Mouse (Mus musculus) ES-Bruce4 (cell line): ENCODE data around the gene Ptpn1. TPM values are rescaled to one million over a fixed set of nuclear protein-coding genes. Genes with fewer than 3 reads are reported as not detected.

ENCODE experiments used
- H3K27ac ChIP-seq: 2 replicates; pipeline ENCODE4 v1.5.1; 2012; ENCODE audit warnings: low read length, inconsistent platforms; ENCODE audit not compliant: insufficient read depth
- H3K27me3 ChIP-seq: 2 replicates; pipeline ENCODE4 v1.6.1; 2012; ENCODE audit warnings: mild to moderate bottlenecking, low read length, inconsistent platforms; ENCODE audit not compliant: control insufficient read depth, poor library complexity, insufficient read depth, severe bottlenecking
- H3K36me3 ChIP-seq: 2 replicates; pipeline ENCODE4 v1.6.1; 2012; ENCODE audit warnings: inconsistent platforms, mild to moderate bottlenecking, low read length, moderate library complexity; ENCODE audit not compliant: control insufficient read depth, poor library complexity, insufficient read depth, severe bottlenecking
- H3K4me1 ChIP-seq: one replicate; pipeline ENCODE4 v1.8.1; 2011; ENCODE audit warnings: low read length; ENCODE audit not compliant: control insufficient read depth, insufficient read depth
- H3K4me3 ChIP-seq: 2 replicates; pipeline ENCODE4 v1.5.1; 2011; ENCODE audit warnings: low read depth, mild to moderate bottlenecking, low read length
- H3K9ac ChIP-seq: 2 replicates; pipeline ENCODE4 v1.6.1; 2012; ENCODE audit warnings: low read depth, mild to moderate bottlenecking, inconsistent platforms; ENCODE audit not compliant: poor library complexity, severe bottlenecking
- H3K9me3 ChIP-seq: replicated peaks from 2 replicates; pipeline ENCODE4 v1.6.1; 2012; ENCODE audit warnings: mild to moderate bottlenecking, low read length, inconsistent platforms; ENCODE audit not compliant: control insufficient read depth, poor library complexity, insufficient read depth, severe bottlenecking
- CTCF ChIP-seq: IDR thresholded peaks from one replicate; pipeline ENCODE4 v1.8.1; 2011; ENCODE audit warnings: low read depth, low read length
- EP300 ChIP-seq: IDR thresholded peaks from 2 replicates; pipeline ENCODE4 v1.6.1; 2011; ENCODE audit warnings: low read depth, low read length; ENCODE audit not compliant: insufficient read depth
- POLR2A ChIP-seq: IDR thresholded peaks from one replicate; pipeline ENCODE4 v1.8.1; 2011; ENCODE audit warnings: low read length; ENCODE audit not compliant: insufficient read depth
- polyA plus RNA-seq: library from polyadenylated mRNA; stranded (reverse); fragments of >200 nt; gene quantifications from 2 replicates; pipeline ENCODE4 v1.2.4, GENCODE M21; 2011; ENCODE audit warnings: low read depth; ENCODE audit not compliant: missing spikeins, insufficient read depth, insufficient read length

Gene Ptpn1
- polyA plus RNA-seq, 1 experiment = 51.3 TPM

- TF ChIP-seq POLR2A = no peak
Measured at GRCm38 (mm10) chr2:167925841-167926800, 5.7 kb upstream of the Ptpn1 start.

GRCm38 (mm10) chr2:167928002-167928526 is 3.8 kb upstream of the Ptpn1 start:
- Histone ChIP-seq H3K4me1 (no peaks in the 10 kb centered on the region), H3K9ac (no peak overlapping the region), H3K9me3 (no peaks in the 10 kb centered on the region), H3K27ac (no peak overlapping the region), H3K27me3 (no peaks in the 10 kb centered on the region), H3K4me3 (no peak overlapping the region), H3K36me3 (no peaks in the 10 kb centered on the region)
- TF ChIP-seq CTCF = no peak
- TF ChIP-seq EP300 = no peak
- TF ChIP-seq POLR2A = no peak

More at GRCm38 (mm10) chr2:167925841-167926800, 5.7 kb upstream of the Ptpn1 start:
- Histone ChIP-seq H3K27ac (no peak overlapping the region), H3K36me3 (no peaks in the 10 kb centered on the region), H3K4me1 (no peaks in the 10 kb centered on the region), H3K9me3 (no peaks in the 10 kb centered on the region), H3K9ac (no peak overlapping the region), H3K27me3 (no peaks in the 10 kb centered on the region), H3K4me3 (no peak overlapping the region)

GRCm38 (mm10) chr2:167928972-167929371 is 2.9 kb upstream of the Ptpn1 start:
- Histone ChIP-seq H3K27ac (no peak overlapping the region), H3K36me3 (no peaks in the 10 kb centered on the region)

GRCm38 (mm10) chr2:167930975-167931374 is 882 bp upstream of the Ptpn1 start:
- H3K27ac ChIP-seq = no peak overlapping the region
- no peaks in the 10 kb centered on the region for H3K27me3 ChIP-seq
- H3K4me3 ChIP-seq = peak overlapping the region; percentile 69
- no peaks in the 10 kb centered on the region for H3K4me1 ChIP-seq
- no peak for TF ChIP-seq EP300
- TF ChIP-seq CTCF = no peak
- no peak for TF ChIP-seq POLR2A
- H3K9ac ChIP-seq = peak overlapping the region; percentile 85
- no peaks in the 10 kb centered on the region for H3K9me3 ChIP-seq
- no peaks in the 10 kb centered on the region for H3K36me3 ChIP-seq

More at GRCm38 (mm10) chr2:167928972-167929371, 2.9 kb upstream of the Ptpn1 start:
- Histone ChIP-seq H3K4me1 (no peaks in the 10 kb centered on the region), H3K9ac (no peak overlapping the region), H3K9me3 (no peaks in the 10 kb centered on the region), H3K4me3 (no peak overlapping the region), H3K27me3 (no peaks in the 10 kb centered on the region)
- TF ChIP-seq CTCF (no peak), POLR2A (no peak), EP300 (no peak)

- peak overlapping the region; percentile 89 for H3K4me3 ChIP-seq
- H3K9me3 ChIP-seq = no peaks in the 10 kb centered on the region
- H3K27ac ChIP-seq = no peak overlapping the region
- H3K27me3 ChIP-seq = no peaks in the 10 kb centered on the region
- H3K36me3 ChIP-seq = no peaks in the 10 kb centered on the region
- peak overlapping the region; percentile 85 for H3K9ac ChIP-seq
- no peak for TF ChIP-seq CTCF
- TF ChIP-seq EP300 = no peak
- TF ChIP-seq POLR2A = no peak
- no peaks in the 10 kb centered on the region for H3K4me1 ChIP-seq
Measured at GRCm38 (mm10) chr2:167932727-167933231, 922 bp downstream of the Ptpn1 start.

GRCm38 (mm10) chr2:167933397-167933796 is 1.5 kb downstream of the Ptpn1 start:
- TF ChIP-seq POLR2A (no peak), CTCF (no peak), EP300 (no peak)
- Histone ChIP-seq H3K27ac (no peak overlapping the region), H3K27me3 (no peaks in the 10 kb centered on the region), H3K36me3 (no peaks in the 10 kb centered on the region), H3K9me3 (no peaks in the 10 kb centered on the region), H3K4me1 (no peaks in the 10 kb centered on the region), H3K9ac (0 out of 2 replicates have a peak overlapping the region, but pooled peaks have one; percentile 85), H3K4me3 (no peak overlapping the region)
